Mouse (Mus musculus): ENCODE data around the gene Flvcr2. TPM values are rescaled to one million over a fixed set of nuclear protein-coding genes. Genes with fewer than 3 reads are reported as not detected.
A peak's percentile ranks its signal among the peaks of the same experiment; 100 is the strongest.

Gene Flvcr2
- total RNA-seq, 2 experiments from 2014 or later: 1.8 to 2.6 TPM

- peak in 1 of 2 experiments; percentile 29 for DNase-seq
Measured at GRCm38 (mm10) chr12:85800031-85800430, 53.7 kb downstream of the Flvcr2 start.

- no peak for DNase-seq
Measured at GRCm38 (mm10) chr12:85809726-85810125, 63.4 kb downstream of the Flvcr2 start.

- DNase-seq: no peak
Measured at GRCm38 (mm10) chr12:85810959-85811358, 64.6 kb downstream of the Flvcr2 start.

- DNase-seq: no peak
Measured at GRCm38 (mm10) chr12:85811676-85812075, 65.3 kb downstream of the Flvcr2 start.

GRCm38 (mm10) chr12:85813599-85813998, 67.3 kb downstream of the Flvcr2 start:
- no peak for DNase-seq

- DNase-seq: no peak
Measured at GRCm38 (mm10) chr12:85822051-85822450, 75.7 kb downstream of the Flvcr2 start.

- DNase-seq: peak; percentile 97
Measured at GRCm38 (mm10) chr12:85824438-85825264, 78.3 kb downstream of the Flvcr2 start, which contains the start of the genes Erg28 and Ttll5. TSS of gene Erg28 (minus strand) at chr12:85824550. TSS of gene Ttll5 (plus strand) at chr12:85824659.

GRCm38 (mm10) chr12:85825361-85825760, 79.0 kb downstream of the Flvcr2 start:
- no peak for DNase-seq

GRCm38 (mm10) chr12:85825822-85826221, 79.5 kb downstream of the Flvcr2 start:
- DNase-seq: no peak

GRCm38 (mm10) chr12:85828856-85829255, 82.5 kb downstream of the Flvcr2 start:
- DNase-seq: no peak

- DNase-seq: no peak
Measured at GRCm38 (mm10) chr12:85829866-85830265, 83.5 kb downstream of the Flvcr2 start.

GRCm38 (mm10) chr12:85830691-85831090, 84.4 kb downstream of the Flvcr2 start:
- DNase-seq: peak; percentile 13 to 20

- no peak for DNase-seq
Measured at GRCm38 (mm10) chr12:85834543-85834942, 88.2 kb downstream of the Flvcr2 start.

- no peak for DNase-seq
Measured at GRCm38 (mm10) chr12:85837765-85838164, 91.4 kb downstream of the Flvcr2 start.

- no peak for DNase-seq
Measured at GRCm38 (mm10) chr12:85839371-85840000, 93.1 kb downstream of the Flvcr2 start.

- DNase-seq: peak in 1 of 2 experiments; percentile 20
Measured at GRCm38 (mm10) chr12:85848164-85848958, 102.0 kb downstream of the Flvcr2 start.

GRCm38 (mm10) chr12:85850661-85851060, 104.3 kb downstream of the Flvcr2 start:
- DNase-seq: no peak

GRCm38 (mm10) chr12:85853836-85854235, 107.5 kb downstream of the Flvcr2 start:
- no peak for DNase-seq

- DNase-seq: no peak
Measured at GRCm38 (mm10) chr12:85854271-85854670, 107.9 kb downstream of the Flvcr2 start.

GRCm38 (mm10) chr12:85857300-85857699, 111.0 kb downstream of the Flvcr2 start:
- no peak for DNase-seq

GRCm38 (mm10) chr12:85859111-85859510, 112.8 kb downstream of the Flvcr2 start:
- no peak for DNase-seq

- DNase-seq: no peak
Measured at GRCm38 (mm10) chr12:85859511-85860189, 113.3 kb downstream of the Flvcr2 start.
